Comparison of ENCODE assay signal across 16 mouse cellular contexts in genomic region chr4:14102961-14103360, GRCm38 (mm10).
DNase-seq lines count a peak whose midpoint lies in the region; ATAC-seq lines count a peak whose summit lies in the region.
"Had no signal": no experiment of that assay in that cellular context is flagged by ENCODE, and none has a peak within 500 bp of the region (broad histone marks: within the 10 kb centered on the region; RNA-seq: fewer than 3 reads in every experiment).

No protein-coding gene starts in this region.

- peak; percentile 83 for ATAC-seq in forebrain, embryonic 13.5 days
- ATAC-seq in hindbrain, embryonic 15.5 days (ENCODE audit: low FRiP score, low read depth): no peak; the same call in 1 of the 2 replicates
- peak; percentile 67; the same call in 1 of the 2 replicates for ATAC-seq in midbrain, embryonic 15.5 days (replicated peaks)
- no peak for ATAC-seq in megakaryocyte progenitor cell, adult 5-6 weeks (replicated peaks; ENCODE audit: poor library complexity)
- no peak for ATAC-seq in liver, embryonic 12.5 days

- DNase-seq in Muller cell, postnatal 12 days (ENCODE audit: inconsistent ontology term): peak; percentile 84
- no peak for DNase-seq in heart, postnatal 4 days
- no peak for DNase-seq in adipocyte (ENCODE audit: low spot score)
- DNase-seq: cerebellum, adult 11-12 months; gastrocnemius, postnatal 25 days; kidney, postnatal 4 days; lung, adult 18-20 months; thymus, adult 2 months had no signal

- H3K9me3 ChIP-seq in forebrain, embryonic 13.5 days (replicated peaks): no peaks in the 10 kb centered on the region
- no peaks in the 10 kb centered on the region for H3K9me3 ChIP-seq in hindbrain, embryonic 15.5 days
- no peaks in the 10 kb centered on the region for H3K9me3 ChIP-seq in midbrain, embryonic 15.5 days
- no peaks in the 10 kb centered on the region for H3K9me3 ChIP-seq in liver, embryonic 12.5 days (replicated peaks)
- H3K9me3 ChIP-seq: limb, embryonic 15.5 days; neural tube, embryonic 13.5 days had no signal

- 0 out of 2 replicates have a peak overlapping the region, but pooled peaks have one; percentile 16 for H3K9ac ChIP-seq in forebrain, embryonic 13.5 days
- H3K9ac ChIP-seq in hindbrain, embryonic 15.5 days: no peak overlapping the region
- no peak overlapping the region for H3K9ac ChIP-seq in midbrain, embryonic 15.5 days
- no peak overlapping the region for H3K9ac ChIP-seq in liver, embryonic 12.5 days
- H3K9ac ChIP-seq: limb, embryonic 15.5 days; neural tube, embryonic 13.5 days had no signal

- H3K36me3 ChIP-seq in forebrain, embryonic 13.5 days (ENCODE audit: poor library complexity, severe bottlenecking): no peaks in the 10 kb centered on the region
- H3K36me3 ChIP-seq in hindbrain, embryonic 15.5 days: no peaks in the 10 kb centered on the region
- no peaks in the 10 kb centered on the region for H3K36me3 ChIP-seq in midbrain, embryonic 15.5 days (replicated peaks)
- H3K36me3 ChIP-seq in liver, embryonic 12.5 days: no peaks in the 10 kb centered on the region
- H3K36me3 ChIP-seq: limb, embryonic 15.5 days; neural tube, embryonic 13.5 days had no signal

- H3K4me3 ChIP-seq in forebrain, embryonic 13.5 days: no peak overlapping the region
- no peak overlapping the region for H3K4me3 ChIP-seq in hindbrain, embryonic 15.5 days
- H3K4me3 ChIP-seq in midbrain, embryonic 15.5 days: no peak overlapping the region
- no peak overlapping the region for H3K4me3 ChIP-seq in liver, embryonic 12.5 days
- H3K4me3 ChIP-seq: erythroblast, embryonic 14.5 days; limb, embryonic 15.5 days; neural tube, embryonic 13.5 days had no signal

- no peak overlapping the region; the same call in 1 of the 2 replicates for H3K27ac ChIP-seq in forebrain, embryonic 13.5 days
- H3K27ac ChIP-seq in hindbrain, embryonic 15.5 days (replicated peaks): no peak overlapping the region
- H3K27ac ChIP-seq in midbrain, embryonic 15.5 days: no peak overlapping the region
- H3K27ac ChIP-seq in liver, embryonic 12.5 days: no peak overlapping the region
- H3K27ac ChIP-seq: limb, embryonic 15.5 days; neural tube, embryonic 13.5 days had no signal

- H3K4me2 ChIP-seq in forebrain, embryonic 13.5 days: peak overlapping the region; percentile 20; the same call in 1 of the 2 replicates
- H3K4me2 ChIP-seq in hindbrain, embryonic 15.5 days: peak overlapping the region; percentile 15; the same call in 1 of the 2 replicates
- H3K4me2 ChIP-seq in midbrain, embryonic 15.5 days: peak overlapping the region; percentile 8; the same call in 1 of the 2 replicates
- no peak overlapping the region for H3K4me2 ChIP-seq in liver, embryonic 12.5 days
- H3K4me2 ChIP-seq: limb, embryonic 15.5 days; neural tube, embryonic 13.5 days had no signal

- H3K4me1 ChIP-seq in forebrain, embryonic 13.5 days: peaks cover 24% of the 10 kb centered on the region
- peaks cover 7% of the 10 kb centered on the region; the same call in 1 of the 2 replicates for H3K4me1 ChIP-seq in hindbrain, embryonic 15.5 days (replicated peaks)
- peaks cover 9% of the 10 kb centered on the region for H3K4me1 ChIP-seq in midbrain, embryonic 15.5 days
- no peaks in the 10 kb centered on the region for H3K4me1 ChIP-seq in liver, embryonic 12.5 days
- H3K4me1 ChIP-seq: limb, embryonic 15.5 days had no signal

- 4% methylated on average over 3 of the region's 3 CpGs for WGBS in forebrain, embryonic 13.5 days
- 8% methylated on average over 3 of the region's 3 CpGs for WGBS in hindbrain, embryonic 15.5 days
- WGBS in midbrain, embryonic 15.5 days: 7% methylated on average over 3 of the region's 3 CpGs
- WGBS in liver, embryonic 12.5 days (ENCODE audit: insufficient replicate concordance): 53% methylated on average over 3 of the region's 3 CpGs

- no peaks in the 10 kb centered on the region for H3K27me3 ChIP-seq in forebrain, embryonic 13.5 days
- no peaks in the 10 kb centered on the region for H3K27me3 ChIP-seq in hindbrain, embryonic 15.5 days
- no peaks in the 10 kb centered on the region for H3K27me3 ChIP-seq in midbrain, embryonic 15.5 days (replicated peaks)
- H3K27me3 ChIP-seq in liver, embryonic 12.5 days (replicated peaks): no peaks in the 10 kb centered on the region
- H3K27me3 ChIP-seq: limb, embryonic 15.5 days; neural tube, embryonic 13.5 days had no signal

Comparison
In these comparisons a context has a peak if more than half of its experiments do, and no peak if none do; other contexts are left out.
1. ATAC-seq: peak in forebrain, embryonic 13.5 days (single experiment) and midbrain, embryonic 15.5 days (single experiment); none in hindbrain, embryonic 15.5 days (single experiment), megakaryocyte progenitor cell, adult 5-6 weeks (single experiment) and liver, embryonic 12.5 days (single experiment).